Mouse (Mus musculus) midbrain, embryonic 15.5 days (tissue): ENCODE results near the gene Cep170. TPM values are rescaled to one million over a fixed set of nuclear protein-coding genes. Genes with fewer than 3 reads are reported as not detected.

Source experiments
- ATAC-seq: fragments of 200-750 bp; cut with Nextera tagmentation; replicated peaks from 2 replicates; pipeline ENCODE4 v1.8.0; 2017; ENCODE audit warnings: moderate TSS enrichment
- H3K27ac ChIP-seq: fragments of 300-500 bp; sonication (generic); 2 replicates; pipeline ENCODE4 v1.5.1; 2015; ENCODE audit warnings: mild to moderate bottlenecking, inconsistent platforms
- H3K27me3 ChIP-seq: fragments of 300-500 bp; sonication (generic); replicated peaks from 2 replicates; pipeline ENCODE4 v1.6.1; 2015; ENCODE audit warnings: inconsistent platforms
- H3K36me3 ChIP-seq: fragments of 300-500 bp; sonication (generic); replicated peaks from 2 replicates; pipeline ENCODE4 v1.6.1; 2015; ENCODE audit warnings: inconsistent platforms
- H3K4me1 ChIP-seq: fragments of 300-500 bp; sonication (generic); 2 replicates; pipeline ENCODE4 v1.6.1; 2015; ENCODE audit warnings: inconsistent platforms
- H3K4me2 ChIP-seq: fragments of 300-500 bp; sonication (generic); 2 replicates; pipeline ENCODE4 v1.6.1; 2015; ENCODE audit warnings: inconsistent platforms, mild to moderate bottlenecking, moderate library complexity
- H3K4me3 ChIP-seq: fragments of 300-500 bp; sonication (generic); 2 replicates; pipeline ENCODE4 v1.5.1; 2015; ENCODE audit warnings: mild to moderate bottlenecking, inconsistent platforms
- H3K9ac ChIP-seq: fragments of 300-500 bp; sonication (generic); 2 replicates; pipeline ENCODE4 v1.6.1; 2015; ENCODE audit warnings: mild to moderate bottlenecking, inconsistent platforms
- H3K9me3 ChIP-seq: fragments of 300-500 bp; sonication (generic); 2 replicates; pipeline ENCODE4 v1.6.1; 2016; ENCODE audit warnings: inconsistent platforms
- WGBS: fragments of 180-500 bp; shearing (Covaris S2); methylation state at CpG from one replicate; pipeline ENCODE4 v1.1.7; 2015; ENCODE audit warnings: mixed read lengths; 5-methylcytosine and 5-hydroxymethylcytosine counted together
- polyA plus RNA-seq: library from polyadenylated mRNA; unstranded; fragments of >200 nt; fragmentation: Nextera tagmentation; extraction: Ambion mirVana; gene quantifications from 2 replicates; pipeline ENCODE4 v1.2.1, GENCODE M21; 2015

The Cep170 gene
- polyA plus RNA-seq, 1 experiment from 2014 or later: 138 TPM

- no peak for ATAC-seq
- no peaks in the 10 kb centered on the region for H3K27me3 ChIP-seq
- no peak overlapping the region for H3K27ac ChIP-seq
- H3K36me3 ChIP-seq: peaks cover 3% of the 10 kb centered on the region; the same call in 1 of the 2 replicates
- H3K4me3 ChIP-seq: no peak overlapping the region
- H3K4me1 ChIP-seq: peaks cover 6% of the 10 kb centered on the region
- no peak overlapping the region for H3K9ac ChIP-seq
- H3K9me3 ChIP-seq: no peaks in the 10 kb centered on the region
- H3K4me2 ChIP-seq: no peak overlapping the region
- 84% methylated on average over 1 of the region's 1 CpGs for WGBS
These were observed 21.7 kb downstream of the Cep170 start for GRCm38 (mm10) chr1:176792175-176792574.

DNA sequence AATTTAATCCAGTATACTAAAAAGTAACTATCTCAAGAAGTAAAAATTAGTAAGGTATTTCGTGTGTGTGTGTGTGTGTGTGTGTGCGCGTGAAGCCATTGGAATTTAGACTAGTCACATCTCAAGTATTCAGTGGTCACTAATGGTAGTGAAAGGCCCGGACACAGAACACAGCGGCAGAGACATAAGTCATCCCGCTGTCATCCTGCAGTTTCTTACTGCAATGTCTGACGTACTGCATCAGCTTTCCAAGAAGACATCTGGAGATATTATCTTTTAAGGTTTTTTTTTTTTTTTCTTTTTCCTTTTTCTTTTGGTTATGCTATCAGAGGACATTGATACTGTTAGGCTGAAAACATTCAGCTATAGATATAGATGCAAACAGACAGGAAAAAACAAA, 24.5 kb downstream of the Cep170 start:
- no peak overlapping the region for H3K4me3 ChIP-seq
- 92% methylated on average over 7 of the region's 7 CpGs for WGBS
- no peak overlapping the region for H3K9ac ChIP-seq
- no peak for ATAC-seq
- 0 out of 2 replicates have a peak, but pooled peaks cover 2% of the 10 kb centered on the region for H3K4me1 ChIP-seq
- H3K36me3 ChIP-seq: peaks cover 7% of the 10 kb centered on the region; the same call in 1 of the 2 replicates
- no peak overlapping the region for H3K27ac ChIP-seq
- no peaks in the 10 kb centered on the region for H3K9me3 ChIP-seq
- no peak overlapping the region for H3K4me2 ChIP-seq
- no peaks in the 10 kb centered on the region for H3K27me3 ChIP-seq

- H3K9me3 ChIP-seq: no peaks in the 10 kb centered on the region
These were observed 39.3 kb downstream of the Cep170 start for GRCm38 (mm10) chr1:176774533-176774932.

DNA sequence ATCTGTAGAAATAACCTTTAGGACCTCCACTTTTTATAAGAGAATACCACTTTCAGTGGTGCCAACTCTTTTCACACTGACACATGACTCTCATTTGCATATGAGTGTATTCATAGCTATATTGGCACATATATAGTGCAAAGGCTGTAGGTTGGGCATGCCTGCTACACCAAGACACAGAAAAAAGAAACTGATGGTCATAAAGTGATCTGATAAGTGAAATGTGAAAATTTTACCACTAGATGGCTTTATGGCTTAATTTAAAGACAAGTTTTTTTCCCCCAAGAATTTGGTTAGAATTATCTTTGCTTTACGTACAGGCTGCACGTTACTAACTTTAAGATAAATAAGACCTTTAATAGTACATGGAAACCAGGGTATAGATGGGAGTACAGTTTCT, 51.6 kb downstream of the Cep170 start:
- H3K4me2 ChIP-seq: no peak overlapping the region
- no peaks in the 10 kb centered on the region for H3K27me3 ChIP-seq
- no peaks in the 10 kb centered on the region for H3K9me3 ChIP-seq
- peaks cover 8% of the 10 kb centered on the region; the same call in 1 of the 2 replicates for H3K36me3 ChIP-seq
- no peak overlapping the region for H3K9ac ChIP-seq
- no peak for ATAC-seq
- no peak overlapping the region for H3K27ac ChIP-seq
- 81% methylated on average over 2 of the region's 2 CpGs for WGBS
- H3K4me3 ChIP-seq: no peak overlapping the region
- H3K4me1 ChIP-seq: no peaks in the 10 kb centered on the region

More at GRCm38 (mm10) chr1:176774533-176774932, 39.3 kb downstream of the Cep170 start:
- 63% methylated on average over 4 of the region's 4 CpGs for WGBS
- Histone ChIP-seq H3K36me3 (peaks cover 18% of the 10 kb centered on the region), H3K4me1 (no peaks in the 10 kb centered on the region), H3K27me3 (no peaks in the 10 kb centered on the region), H3K9ac (no peak overlapping the region), H3K27ac (no peak overlapping the region), H3K4me3 (no peak overlapping the region), H3K4me2 (no peak overlapping the region)
- no peak for ATAC-seq

- Histone ChIP-seq H3K9me3 (no peaks in the 10 kb centered on the region), H3K27me3 (no peaks in the 10 kb centered on the region), H3K36me3 (peaks cover 20% of the 10 kb centered on the region), H3K9ac (no peak overlapping the region), H3K4me1 (no peaks in the 10 kb centered on the region), H3K4me2 (no peak overlapping the region), H3K27ac (no peak overlapping the region), H3K4me3 (no peak overlapping the region)
- WGBS: 98% methylated on average over 1 of the region's 1 CpGs
- no peak for ATAC-seq
These were observed 53.2 kb downstream of the Cep170 start for GRCm38 (mm10) chr1:176760673-176761072.

DNA sequence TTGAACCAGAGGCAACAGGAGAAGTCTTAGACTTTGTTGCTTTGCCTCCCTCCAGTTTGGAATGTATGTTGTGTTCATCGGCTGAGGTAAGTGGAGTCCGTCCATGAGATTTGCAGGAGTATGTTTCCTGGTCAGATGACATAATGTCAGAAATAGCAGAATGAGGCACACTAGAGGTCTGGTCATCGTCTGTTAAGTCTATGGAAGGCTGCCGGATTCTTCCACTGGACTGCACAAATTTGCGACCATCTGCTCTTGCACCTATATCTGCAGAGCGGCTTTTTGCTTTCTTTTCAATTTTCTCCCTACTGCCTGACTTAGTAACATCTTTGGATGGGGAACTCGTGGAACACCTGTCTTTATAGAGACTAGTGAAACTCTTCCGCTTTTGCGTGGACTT, 58.3 kb downstream of the Cep170 start:
- no peaks in the 10 kb centered on the region for H3K4me1 ChIP-seq
- no peak overlapping the region for H3K9ac ChIP-seq
- no peak for ATAC-seq
- peaks cover 27% of the 10 kb centered on the region for H3K36me3 ChIP-seq
- H3K27me3 ChIP-seq: no peaks in the 10 kb centered on the region
- H3K4me2 ChIP-seq: no peak overlapping the region
- H3K9me3 ChIP-seq: no peaks in the 10 kb centered on the region
- WGBS: 93% methylated on average over 9 of the region's 9 CpGs
- H3K27ac ChIP-seq: no peak overlapping the region
- no peak overlapping the region for H3K4me3 ChIP-seq

DNA sequence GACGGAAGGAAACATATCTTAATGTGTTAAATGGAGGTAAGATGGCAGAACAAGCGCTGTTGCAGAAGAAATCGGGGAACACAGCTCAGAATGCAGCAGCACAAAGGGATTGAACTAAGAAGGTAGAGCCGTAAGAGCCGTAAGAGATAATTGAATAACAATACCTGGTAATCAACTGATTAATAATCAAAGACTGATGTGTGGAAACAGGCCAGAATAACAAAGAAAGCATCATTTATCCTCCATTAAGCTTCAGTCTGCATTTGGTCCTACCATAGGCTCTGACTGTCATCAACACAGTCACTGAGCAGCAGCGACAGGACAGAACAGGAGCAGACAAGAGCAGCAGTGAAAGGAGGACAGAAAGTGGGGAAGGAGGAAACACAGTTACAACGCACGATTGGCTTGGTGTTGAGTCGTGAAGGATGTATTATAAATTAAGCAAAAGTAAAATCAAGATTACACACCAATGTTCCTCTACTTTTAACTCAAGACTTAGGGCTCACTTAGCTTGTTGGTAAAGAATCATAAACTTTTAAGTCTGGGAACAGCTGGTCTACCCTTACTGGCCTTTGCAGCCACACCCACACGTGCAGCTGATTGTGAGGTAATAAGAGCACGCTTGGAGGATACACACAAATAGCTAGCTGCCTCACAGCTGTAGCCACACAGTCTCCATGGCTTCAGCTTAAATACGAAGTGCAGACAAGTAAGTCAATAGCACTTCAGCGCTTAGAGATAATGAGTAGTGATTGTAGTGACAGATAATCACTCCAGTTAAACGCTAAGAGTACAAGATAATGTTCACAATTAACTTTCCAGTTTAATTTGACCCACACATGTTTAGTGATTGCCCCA, 59.8 kb downstream of the Cep170 start:
- H3K4me3 ChIP-seq: no peak overlapping the region
- no peaks in the 10 kb centered on the region for H3K4me1 ChIP-seq
- H3K4me2 ChIP-seq: no peak overlapping the region
- no peaks in the 10 kb centered on the region for H3K9me3 ChIP-seq
- peaks cover 28% of the 10 kb centered on the region for H3K36me3 ChIP-seq
- H3K9ac ChIP-seq: no peak overlapping the region
- WGBS: 67% methylated on average over 14 of the region's 14 CpGs
- H3K27ac ChIP-seq: no peak overlapping the region; the same call in 1 of the 2 replicates
- ATAC-seq: no peak; the same call in 1 of the 2 replicates
- H3K27me3 ChIP-seq: no peaks in the 10 kb centered on the region

DNA sequence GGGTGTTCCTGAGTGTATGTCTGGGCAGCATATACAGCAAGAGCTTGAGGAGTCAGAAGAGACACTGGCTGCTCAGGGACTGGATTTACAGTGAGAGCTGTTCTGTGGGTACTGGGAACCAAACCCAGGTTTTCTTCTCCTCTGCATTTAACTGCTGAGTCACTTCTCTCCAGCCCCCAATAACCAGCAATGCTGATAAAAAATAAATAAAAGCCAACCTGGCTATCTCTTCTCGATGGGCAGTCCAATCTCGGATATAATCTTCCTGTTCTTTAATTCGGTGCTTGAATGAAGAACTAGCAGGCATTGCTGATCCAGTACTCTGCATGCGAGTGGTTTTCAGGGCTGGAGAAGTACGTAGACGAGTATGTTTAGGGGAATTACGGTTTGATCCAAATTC, 64.2 kb downstream of the Cep170 start:
- no peaks in the 10 kb centered on the region for H3K4me1 ChIP-seq

GRCm38 (mm10) chr1:176732834-176733233, 81.0 kb downstream of the Cep170 start:
- ATAC-seq: no peak
- Histone ChIP-seq H3K36me3 (peaks cover 28% of the 10 kb centered on the region), H3K4me2 (no peak overlapping the region), H3K4me1 (no peaks in the 10 kb centered on the region), H3K27ac (no peak overlapping the region), H3K27me3 (no peaks in the 10 kb centered on the region), H3K4me3 (no peak overlapping the region), H3K9me3 (no peaks in the 10 kb centered on the region), H3K9ac (no peak overlapping the region)
- 94% methylated on average over 2 of the region's 2 CpGs for WGBS

More for the DNA sequence above, 64.2 kb downstream of the Cep170 start:
- Histone ChIP-seq H3K4me3 (no peak overlapping the region), H3K4me2 (no peak overlapping the region), H3K36me3 (peaks cover 6% of the 10 kb centered on the region; the same call in 1 of the 2 replicates), H3K27ac (no peak overlapping the region), H3K9ac (no peak overlapping the region), H3K27me3 (no peaks in the 10 kb centered on the region), H3K9me3 (no peaks in the 10 kb centered on the region)
- no peak for ATAC-seq
- WGBS: 88% methylated on average over 7 of the region's 7 CpGs

- Histone ChIP-seq H3K9ac (no peak overlapping the region), H3K36me3 (peaks cover 22% of the 10 kb centered on the region), H3K4me3 (no peak overlapping the region), H3K27me3 (no peaks in the 10 kb centered on the region), H3K4me2 (no peak overlapping the region), H3K27ac (no peak overlapping the region), H3K4me1 (no peaks in the 10 kb centered on the region), H3K9me3 (no peaks in the 10 kb centered on the region)
- no peak for ATAC-seq
- 94% methylated on average over 2 of the region's 2 CpGs for WGBS
These were observed 83.3 kb downstream of the Cep170 start for GRCm38 (mm10) chr1:176730528-176730927.

- 91% methylated on average over 2 of the region's 2 CpGs for WGBS
- no peaks in the 10 kb centered on the region for H3K27me3 ChIP-seq
- peaks cover 8% of the 10 kb centered on the region for H3K36me3 ChIP-seq
- no peak overlapping the region for H3K9ac ChIP-seq
- ATAC-seq: no peak
- no peaks in the 10 kb centered on the region for H3K9me3 ChIP-seq
- H3K27ac ChIP-seq: no peak overlapping the region
- H3K4me2 ChIP-seq: no peak overlapping the region
- H3K4me1 ChIP-seq: no peaks in the 10 kb centered on the region
- no peak overlapping the region for H3K4me3 ChIP-seq
These were observed 86.5 kb downstream of the Cep170 start for GRCm38 (mm10) chr1:176727372-176727771.

GRCm38 (mm10) chr1:176724771-176725170, 89.1 kb downstream of the Cep170 start:
- Histone ChIP-seq H3K4me3 (no peak overlapping the region), H3K4me1 (no peaks in the 10 kb centered on the region), H3K4me2 (no peak overlapping the region), H3K9ac (no peak overlapping the region), H3K36me3 (no peaks in the 10 kb centered on the region), H3K27me3 (no peaks in the 10 kb centered on the region), H3K9me3 (no peaks in the 10 kb centered on the region), H3K27ac (no peak overlapping the region)
- WGBS: 93% methylated on average over 20 of the region's 20 CpGs
- no peak for ATAC-seq
